Mouse (Mus musculus): ENCODE results near the gene Nfib.
A peak's percentile ranks its signal among the peaks of the same experiment; 100 is the strongest.

The Nfib gene

GRCm38 (mm10) chr4:82624285-82625045 is 81.1 kb downstream of the Nfib start:
- no peak for DNase-seq (ENCODE audit: low read depth, low spot score)

GRCm38 (mm10) chr4:82623835-82624234 is 81.7 kb downstream of the Nfib start:
- DNase-seq (ENCODE audit: low read depth, low spot score): no peak

- DNase-seq (ENCODE audit: low read depth, low spot score): no peak
Observed at GRCm38 (mm10) chr4:82623081-82623538, 82.4 kb downstream of the Nfib start.

- no peak for DNase-seq (ENCODE audit: low read depth, low spot score)
Observed at GRCm38 (mm10) chr4:82622321-82622836, 83.2 kb downstream of the Nfib start.

GRCm38 (mm10) chr4:82619539-82619941 is 86.0 kb downstream of the Nfib start:
- no peak for DNase-seq (ENCODE audit: low read depth, low spot score)

- no peak for DNase-seq (ENCODE audit: low read depth, low spot score)
Observed at GRCm38 (mm10) chr4:82619003-82619402, 86.5 kb downstream of the Nfib start.

GRCm38 (mm10) chr4:82617257-82617656 is 88.3 kb downstream of the Nfib start:
- no peak for DNase-seq (ENCODE audit: low read depth, low spot score)

- DNase-seq (ENCODE audit: low read depth, low spot score): no peak
Observed at GRCm38 (mm10) chr4:82615712-82616111, 89.8 kb downstream of the Nfib start.

- DNase-seq (ENCODE audit: low read depth, low spot score): no peak
Observed at GRCm38 (mm10) chr4:82614466-82614805, 91.1 kb downstream of the Nfib start.

- DNase-seq (ENCODE audit: low read depth, low spot score): peak; percentile 72
Observed at GRCm38 (mm10) chr4:82613606-82614465, 91.7 kb downstream of the Nfib start.

- DNase-seq (ENCODE audit: low read depth, low spot score): no peak
Observed at GRCm38 (mm10) chr4:82609676-82610075, 95.9 kb downstream of the Nfib start.

- DNase-seq (ENCODE audit: low read depth, low spot score): peak; percentile 42
Observed at GRCm38 (mm10) chr4:82608768-82609610, 96.6 kb downstream of the Nfib start.

- no peak for DNase-seq (ENCODE audit: low read depth, low spot score)
Observed at GRCm38 (mm10) chr4:82607266-82607665, 98.3 kb downstream of the Nfib start.

- DNase-seq (ENCODE audit: low read depth, low spot score): no peak
Observed at GRCm38 (mm10) chr4:82606351-82606750, 99.2 kb downstream of the Nfib start.

- DNase-seq (ENCODE audit: low read depth, low spot score): no peak
Observed at GRCm38 (mm10) chr4:82605034-82605784, 100.3 kb downstream of the Nfib start.

- no peak for DNase-seq (ENCODE audit: low read depth, low spot score)
Observed at GRCm38 (mm10) chr4:82604501-82604900, 101.0 kb downstream of the Nfib start.

- DNase-seq (ENCODE audit: low read depth, low spot score): no peak
Observed at GRCm38 (mm10) chr4:82600636-82601035, 104.9 kb downstream of the Nfib start.

- no peak for DNase-seq (ENCODE audit: low read depth, low spot score)
Observed at GRCm38 (mm10) chr4:82598436-82598835, 107.1 kb downstream of the Nfib start.

- no peak for DNase-seq (ENCODE audit: low read depth, low spot score)
Observed at GRCm38 (mm10) chr4:82593681-82594666, 111.6 kb downstream of the Nfib start.
